Mouse (Mus musculus) gastrocnemius, adult 18-20 months (tissue): Measurements from ENCODE around the gene Eva1c. TPM values are rescaled to one million over a fixed set of nuclear protein-coding genes. Genes with fewer than 3 reads are reported as not detected.

ENCODE experiments used
- DNase-seq: peaks from one replicate; pipeline ENCODE4 v3.0.0; 2021; ENCODE audit warnings: low spot score
- total RNA-seq, 2 experiments: library from RNA; stranded (reverse); gene quantifications; 2 replicates each; pipeline ENCODE4 v1.2.3; 2021

Eva1c gene
- total RNA-seq, 2 experiments from 2014 or later, result 0.26 to 0.59 TPM

DNA sequence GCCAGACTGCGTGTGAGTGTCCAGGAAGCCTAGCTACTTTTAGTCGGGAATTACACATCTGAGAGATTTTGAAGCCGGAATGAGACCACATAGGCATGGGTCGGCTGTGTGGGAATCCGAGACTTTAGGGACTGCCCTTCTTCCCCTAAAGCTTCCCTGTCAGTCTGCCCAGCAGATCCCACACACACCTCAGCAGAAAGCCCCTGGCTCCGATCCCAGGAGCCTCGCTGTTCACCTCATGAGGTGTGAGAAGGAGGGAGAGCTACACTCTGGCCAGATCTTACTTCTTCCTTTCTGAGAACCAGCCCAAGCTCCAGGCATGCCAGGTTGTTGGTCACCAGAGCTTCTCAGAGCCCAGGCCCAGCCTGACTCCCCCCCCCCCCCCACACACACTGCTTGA lies 38.2 kb downstream of the Eva1c start:
- DNase-seq, result no peak

DNA sequence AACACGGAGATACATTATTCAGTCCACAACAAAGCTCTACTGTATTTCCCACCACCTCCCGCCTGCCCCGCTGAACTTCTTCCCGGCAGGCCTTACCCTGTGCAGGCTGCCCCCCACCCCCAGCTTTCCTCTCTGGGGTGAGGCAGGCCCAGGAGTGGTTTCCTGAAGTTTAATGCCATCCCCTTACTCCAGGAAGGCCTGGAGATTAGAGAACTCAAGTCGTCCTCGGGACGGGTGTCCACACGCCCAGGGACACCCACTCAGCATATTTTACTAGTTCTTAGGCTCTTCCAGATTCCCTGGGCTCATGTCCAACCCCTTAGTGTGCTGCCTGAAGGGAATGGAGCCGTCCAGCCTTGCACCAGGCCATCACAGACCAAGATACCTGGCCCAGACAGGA lies 39.1 kb downstream of the Eva1c start:
- DNase-seq, result no peak

GRCm38 (mm10) chr16:90868129-90868528 lies 41.6 kb downstream of the Eva1c start:
- DNase-seq, result no peak

GRCm38 (mm10) chr16:90869361-90869760 lies 42.8 kb downstream of the Eva1c start:
- no peak for DNase-seq

- DNase-seq, result no peak
Measured at GRCm38 (mm10) chr16:90872936-90873335, 46.4 kb downstream of the Eva1c start.

DNA sequence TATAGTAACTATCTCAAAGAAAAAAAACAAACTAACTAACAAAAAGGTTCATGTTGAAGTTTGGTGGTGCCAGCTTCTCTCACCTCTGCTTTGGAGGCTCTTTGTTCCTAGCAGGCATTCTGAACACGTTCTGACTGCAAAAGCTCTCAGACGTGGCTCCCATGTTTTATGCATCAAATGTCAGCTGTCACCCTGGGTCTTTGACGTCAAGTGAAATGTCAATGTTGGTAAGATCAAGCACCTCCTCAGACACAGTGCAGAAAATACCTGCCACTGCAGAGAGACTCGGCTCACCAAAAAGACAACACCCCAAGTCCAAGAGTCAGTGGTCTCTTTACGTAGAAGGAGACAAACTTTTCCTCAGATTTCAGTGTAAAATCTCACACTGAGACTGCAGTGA lies 48.0 kb downstream of the Eva1c start:
- DNase-seq, result no peak

- DNase-seq, result no peak
Measured at GRCm38 (mm10) chr16:90878135-90878860, 51.8 kb downstream of the Eva1c start.

DNA sequence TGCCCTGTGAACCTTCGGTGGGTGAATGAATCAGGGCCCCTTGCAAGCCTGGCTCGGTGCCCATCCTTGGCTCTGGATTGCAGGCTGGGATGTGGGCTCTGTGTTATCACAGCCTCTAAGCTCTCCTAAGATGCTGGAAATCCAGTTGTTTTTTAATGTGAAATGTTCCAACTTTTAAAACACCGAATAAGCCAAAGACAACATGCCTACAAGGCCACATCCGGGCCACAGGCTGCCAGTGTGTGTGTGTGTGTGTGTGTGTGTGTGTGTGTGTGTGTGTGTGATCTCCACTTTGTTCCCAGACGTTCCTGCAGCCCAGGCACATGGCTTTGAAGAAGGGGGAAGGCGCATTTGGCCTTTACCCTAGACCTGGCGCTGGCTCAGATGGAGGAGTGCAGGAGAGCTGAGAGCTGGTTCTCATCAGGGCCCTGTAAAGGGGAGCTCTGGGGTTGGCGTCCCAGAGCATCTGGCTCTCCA lies 56.0 kb downstream of the Eva1c start:
- DNase-seq, result no peak

DNA sequence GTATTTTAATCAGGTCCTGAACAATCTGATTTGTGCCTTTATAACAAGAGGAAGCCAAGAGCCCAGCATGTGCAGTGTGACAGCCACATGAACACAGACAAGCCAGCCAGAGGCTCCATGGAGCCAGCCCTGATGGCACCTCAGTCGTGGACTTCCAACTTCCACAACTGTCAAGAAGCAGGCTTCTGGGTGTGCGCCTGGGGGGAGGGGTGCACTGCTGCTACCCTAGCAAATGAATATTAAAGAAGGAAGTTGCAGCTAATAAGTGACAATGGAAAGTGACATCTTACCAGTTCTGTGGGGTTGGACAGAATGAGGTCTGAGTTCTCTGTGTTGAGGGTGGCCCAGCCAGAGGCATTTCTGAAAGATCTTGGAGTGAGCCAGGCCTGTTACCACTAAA lies 58.8 kb downstream of the Eva1c start:
- DNase-seq, result no peak

- peak; percentile 9 for DNase-seq
Measured at GRCm38 (mm10) chr16:90885781-90886565, 59.5 kb downstream of the Eva1c start.

- DNase-seq, result no peak
Measured at GRCm38 (mm10) chr16:90890683-90891082, 64.2 kb downstream of the Eva1c start.

- DNase-seq, result no peak
Measured at GRCm38 (mm10) chr16:90891601-90892000, 65.1 kb downstream of the Eva1c start.

DNA sequence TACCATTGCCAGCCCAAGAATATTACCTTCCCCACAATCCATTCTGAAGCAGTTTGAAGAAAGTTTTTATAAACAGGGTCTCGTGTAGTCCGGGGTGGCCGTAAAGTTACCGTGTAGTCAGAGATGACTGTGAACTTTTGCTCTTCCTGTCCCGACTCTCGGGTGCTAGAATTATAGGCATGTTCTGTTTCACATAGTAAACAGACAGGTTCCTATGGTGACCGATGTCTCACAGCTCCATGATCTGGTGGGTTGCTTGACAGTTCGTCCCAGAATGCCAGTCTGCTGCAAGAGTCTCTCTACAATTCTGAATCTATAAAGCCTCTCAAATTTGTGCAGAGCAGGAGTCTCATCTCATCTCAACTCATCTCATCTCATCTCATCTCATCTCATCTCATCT lies 65.6 kb downstream of the Eva1c start:
- no peak for DNase-seq

GRCm38 (mm10) chr16:90893019-90893418 lies 66.5 kb downstream of the Eva1c start:
- no peak for DNase-seq

GRCm38 (mm10) chr16:90893792-90894191 lies 67.3 kb downstream of the Eva1c start:
- no peak for DNase-seq

DNA sequence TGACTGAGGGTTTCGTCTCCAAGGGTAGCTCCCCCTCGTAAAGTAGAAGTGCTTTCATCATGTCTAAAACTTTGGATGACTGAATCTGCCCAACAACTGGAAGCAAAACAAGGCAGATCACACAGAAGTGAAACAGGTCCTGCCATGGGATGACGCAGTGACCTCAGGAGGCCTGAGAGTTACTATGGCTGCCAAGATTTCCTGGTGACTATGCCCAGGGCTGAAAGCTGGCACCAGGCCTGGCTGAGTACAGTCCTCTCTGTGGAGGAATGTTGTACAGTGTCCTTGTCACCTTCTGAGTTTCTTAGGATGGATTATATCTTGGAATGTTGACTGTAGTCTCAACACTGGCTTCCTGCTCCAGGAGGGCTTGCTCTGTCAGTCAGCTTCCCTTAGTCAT lies 71.1 kb downstream of the Eva1c start:
- no peak for DNase-seq

- no peak for DNase-seq
Measured at GRCm38 (mm10) chr16:90899498-90899897, 73.0 kb downstream of the Eva1c start.

GRCm38 (mm10) chr16:90901364-90901763 lies 74.8 kb downstream of the Eva1c start:
- DNase-seq, result no peak

GRCm38 (mm10) chr16:90903300-90903699 lies 76.8 kb downstream of the Eva1c start:
- DNase-seq, result no peak

DNA sequence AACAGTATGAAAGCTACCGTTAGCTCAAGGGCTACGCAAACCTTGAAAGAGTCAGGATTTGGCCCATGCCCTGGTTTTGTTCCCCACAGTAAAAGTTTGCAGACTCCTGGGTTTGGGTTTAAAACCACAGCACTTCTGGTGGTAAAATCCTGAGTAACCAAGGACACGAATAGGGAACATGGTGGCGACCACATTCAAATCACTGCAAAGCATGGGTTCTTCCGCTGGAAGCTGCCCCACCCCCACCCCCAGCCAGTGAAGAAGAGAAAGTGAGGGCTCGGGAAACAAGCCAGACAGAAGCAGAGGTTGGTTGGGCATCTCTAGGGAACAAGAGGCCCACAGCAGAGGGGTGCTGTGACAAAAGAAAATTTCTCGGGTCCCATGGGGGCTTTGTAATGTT lies 80.7 kb downstream of the Eva1c start:
- DNase-seq, result no peak

GRCm38 (mm10) chr16:90910855-90911533 lies 84.5 kb downstream of the Eva1c start:
- DNase-seq, result no peak

DNA sequence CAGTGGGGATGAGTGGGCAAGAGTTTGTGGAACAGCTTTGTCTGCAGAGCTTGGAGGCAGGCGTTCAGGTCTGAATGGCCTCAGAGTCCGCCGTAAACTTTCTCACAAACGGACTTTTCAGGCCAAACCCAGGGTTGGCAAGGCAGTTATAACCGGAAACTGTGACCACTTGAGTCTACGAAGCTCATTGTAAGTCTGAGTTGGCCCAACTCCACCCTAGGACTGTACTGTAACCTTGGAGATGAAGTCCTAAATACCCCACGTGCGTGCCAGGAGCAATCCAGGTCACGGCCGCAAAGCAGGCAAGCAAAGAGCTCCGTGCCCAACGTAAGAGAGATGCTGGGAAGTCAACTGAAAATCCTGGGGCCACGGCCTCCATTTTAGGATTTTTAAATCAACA lies 85.2 kb downstream of the Eva1c start:
- no peak for DNase-seq
